Mouse (Mus musculus): ENCODE results near the gene Ifi204.

- TF ChIP-seq CTCF (IDR thresholded peaks at IDR 0.05), result no peak
- no peak for TF ChIP-seq EP300 (IDR thresholded peaks at IDR 0.05)
These were observed 26.2 kb downstream of the Ifi204 start for GRCm38 (mm10) chr1:173740537-173740936.
